ENCODE assay signal across 8 mouse cellular contexts in genomic region chr1:119648205-119649111, GRCm38 (mm10). TPM values are rescaled to one million over a fixed set of nuclear protein-coding genes. Genes with fewer than 3 reads are reported as not detected.
DNase-seq lines count a peak whose midpoint lies in the region; ATAC-seq lines count a peak whose summit lies in the region.

Gene Epb41l5, minus strand, starts transcription at chr1:119649000.

- intact Hi-C loops in left cerebral cortex, postnatal 10 days (cut with DNase I) = no loop called here

- peak; percentile 67 for ATAC-seq in inflammation-experienced regulatory T-cells, adult 6 months
- ATAC-seq in megakaryocyte progenitor cell, adult 5-6 weeks (replicated peaks; ENCODE audit: poor library complexity) = peak; percentile 88

- peak; percentile 75 to 77 for DNase-seq in adrenal gland, adult 18-20 months (ENCODE audit: low spot score in 2 of 2)
- peak; percentile 95 for DNase-seq in embryo, embryonic 10.5 days (ENCODE audit: low spot score)
- peak; percentile 69 for DNase-seq in gastrocnemius, postnatal 25 days
- DNase-seq in left cerebral cortex, postnatal 10 days (ENCODE audit: extremely low spot score in 1 of 2, low spot score in 2 of 2) = peak; percentile 63 to 89
- peak; percentile 69 for DNase-seq in right cerebral cortex, postnatal 14 days
- peak; percentile 81 for DNase-seq in urinary bladder, postnatal 25 days (ENCODE audit: low spot score)

RNA-seq across cellular contexts. Expression of gene Epb41l5, which starts in this region (rescaled TPM):
- total RNA-seq in adrenal gland, adult 18-20 months (2021) = 10 to 100 TPM; 10.1 to 10.9 TPM
- total RNA-seq in gastrocnemius, postnatal 25 days (2021) = 1 to 10 TPM; 1.8 to 2.1 TPM
- 1 to 10 TPM in 2 of 3 experiments, under 1 TPM in 1; 0.40 to 1.8 (median 1.1) TPM for polyA plus RNA-seq in inflammation-experienced regulatory T-cells, adult 6 months (2017; shearing (Covaris generic))
- 1 to 10 TPM; 5.8 to 6.8 TPM for total RNA-seq in left cerebral cortex, postnatal 10 days (2021)
- total RNA-seq in megakaryocyte progenitor cell, adult 5-6 weeks (2015) = 0.20 and 1.7 TPM in 2 replicates
- 0.75 and 1.0 TPM in 2 replicates for total RNA-seq in megakaryocyte progenitor cell, adult 5-6 weeks (2017)

Comparison
In these comparisons a context has a peak if more than half of its experiments do, and no peak if none do; other contexts are left out.
1. Peak in every context shown above with its lines: DNase-seq and ATAC-seq.